Mouse (Mus musculus) megakaryocyte, embryonic 14.5 days (primary cell): ENCODE data around the gene Specc1. TPM values are rescaled to one million over a fixed set of nuclear protein-coding genes. Genes with fewer than 3 reads are reported as not detected.
A peak's percentile ranks its signal among the peaks of the same experiment; 100 is the strongest.

Experiments
- H3K27me3 ChIP-seq: replicated peaks from 2 replicates; pipeline ENCODE3; 2012; ENCODE audit warnings: inconsistent platforms
- H3K36me3 ChIP-seq: replicated peaks from 2 replicates; pipeline ENCODE3; 2012; ENCODE audit warnings: low read length, inconsistent platforms, mixed read lengths
- H3K4me1 ChIP-seq: 2 replicates; pipeline ENCODE4 v1.6.1; 2012; ENCODE audit warnings: inconsistent platforms
- H3K4me3 ChIP-seq: replicated peaks from 2 replicates; pipeline ENCODE3; 2012; ENCODE audit warnings: moderate library complexity, mild to moderate bottlenecking, inconsistent platforms
- H3K9me3 ChIP-seq: 2 replicates; pipeline ENCODE4 v1.6.1; 2012; ENCODE audit warnings: inconsistent platforms
- FLI1 ChIP-seq: IDR thresholded peaks from 2 replicates; pipeline ENCODE4 v1.6.1; 2012; ENCODE audit warnings: low read length, inconsistent platforms, mixed read lengths
- GATA1 ChIP-seq: IDR thresholded peaks from 3 replicates; pipeline ENCODE4 v1.6.1; 2012; ENCODE audit warnings: mixed read lengths, low read length, inconsistent platforms, borderline replicate concordance
- polyA plus RNA-seq: library from polyadenylated mRNA; stranded (reverse); fragments of >175 nt; gene quantifications from 2 replicates; pipeline ENCODE4 v1.2.3, GENCODE M21; 2012; ENCODE audit warnings: low replicate concordance; ENCODE audit not compliant: insufficient read depth

Specc1 gene
- polyA plus RNA-seq, 1 experiment = 7.1 TPM

GRCm38 (mm10) chr11:62065655-62066054, 109.1 kb downstream of the Specc1 start:
- peak overlapping the region; percentile 51 for H3K4me3 ChIP-seq
- peaks cover 65% of the 10 kb centered on the region for H3K36me3 ChIP-seq
- H3K27me3 ChIP-seq = no peaks in the 10 kb centered on the region
- TF ChIP-seq GATA1 (no peak), FLI1 (no peak)
- H3K9me3 ChIP-seq = no peaks in the 10 kb centered on the region
- H3K4me1 ChIP-seq = peaks cover 73% of the 10 kb centered on the region

- Histone ChIP-seq H3K4me3 (no peak overlapping the region), H3K9me3 (no peaks in the 10 kb centered on the region), H3K4me1 (peaks cover 52% of the 10 kb centered on the region), H3K27me3 (no peaks in the 10 kb centered on the region), H3K36me3 (peaks cover 67% of the 10 kb centered on the region)
- TF ChIP-seq GATA1 (no peak), FLI1 (no peak)
These were observed 113.0 kb downstream of the Specc1 start for GRCm38 (mm10) chr11:62069554-62069953.

- no peaks in the 10 kb centered on the region for H3K9me3 ChIP-seq
- peaks cover 52% of the 10 kb centered on the region for H3K4me1 ChIP-seq
- TF ChIP-seq GATA1 = no peak
- no peak for TF ChIP-seq FLI1
- no peak overlapping the region for H3K4me3 ChIP-seq
- H3K27me3 ChIP-seq = no peaks in the 10 kb centered on the region
- H3K36me3 ChIP-seq = peaks cover 68% of the 10 kb centered on the region
These were observed 113.6 kb downstream of the Specc1 start for GRCm38 (mm10) chr11:62070206-62070605.

GRCm38 (mm10) chr11:62072406-62072805, 115.8 kb downstream of the Specc1 start:
- H3K27me3 ChIP-seq = no peaks in the 10 kb centered on the region
- TF ChIP-seq FLI1 = no peak
- no peak for TF ChIP-seq GATA1
- no peak overlapping the region for H3K4me3 ChIP-seq
- H3K36me3 ChIP-seq = peaks cover 68% of the 10 kb centered on the region
- no peaks in the 10 kb centered on the region for H3K9me3 ChIP-seq
- peaks cover 50% of the 10 kb centered on the region for H3K4me1 ChIP-seq

GRCm38 (mm10) chr11:62073575-62074140, 117.1 kb downstream of the Specc1 start:
- Histone ChIP-seq H3K36me3 (peaks cover 66% of the 10 kb centered on the region), H3K4me1 (peaks cover 56% of the 10 kb centered on the region), H3K27me3 (no peaks in the 10 kb centered on the region), H3K9me3 (no peaks in the 10 kb centered on the region), H3K4me3 (no peak overlapping the region)
- TF ChIP-seq GATA1 (no peak), FLI1 (no peak)

- Histone ChIP-seq H3K4me3 (no peak overlapping the region), H3K9me3 (no peaks in the 10 kb centered on the region), H3K4me1 (peaks cover 55% of the 10 kb centered on the region), H3K27me3 (no peaks in the 10 kb centered on the region), H3K36me3 (peaks cover 62% of the 10 kb centered on the region)
- TF ChIP-seq GATA1 (no peak), FLI1 (no peak)
These were observed 118.0 kb downstream of the Specc1 start for GRCm38 (mm10) chr11:62074578-62074977.

- no peaks in the 10 kb centered on the region for H3K27me3 ChIP-seq
- no peaks in the 10 kb centered on the region for H3K9me3 ChIP-seq
- no peak overlapping the region for H3K4me3 ChIP-seq
- TF ChIP-seq GATA1 (no peak), FLI1 (no peak)
- peaks cover 58% of the 10 kb centered on the region for H3K4me1 ChIP-seq
- H3K36me3 ChIP-seq = peaks cover 61% of the 10 kb centered on the region
These were observed 118.5 kb downstream of the Specc1 start for GRCm38 (mm10) chr11:62075071-62075470.

- Histone ChIP-seq H3K4me1 (peaks cover 63% of the 10 kb centered on the region), H3K4me3 (no peak overlapping the region), H3K36me3 (peaks cover 59% of the 10 kb centered on the region), H3K9me3 (no peaks in the 10 kb centered on the region), H3K27me3 (no peaks in the 10 kb centered on the region)
- TF ChIP-seq FLI1 = no peak
- no peak for TF ChIP-seq GATA1
These were observed 119.0 kb downstream of the Specc1 start for GRCm38 (mm10) chr11:62075551-62075950.

- TF ChIP-seq GATA1 = no peak
- H3K36me3 ChIP-seq = peaks cover 50% of the 10 kb centered on the region
These were observed 120.0 kb downstream of the Specc1 start for GRCm38 (mm10) chr11:62076345-62077156.

GRCm38 (mm10) chr11:62077157-62077865, 120.7 kb downstream of the Specc1 start:
- Histone ChIP-seq H3K4me3 (peak overlapping the region; percentile 93), H3K36me3 (peaks cover 46% of the 10 kb centered on the region), H3K27me3 (no peaks in the 10 kb centered on the region), H3K9me3 (no peaks in the 10 kb centered on the region), H3K4me1 (peaks cover 73% of the 10 kb centered on the region)
- TF ChIP-seq FLI1 (no peak), GATA1 (no peak)

More at GRCm38 (mm10) chr11:62076345-62077156, 120.0 kb downstream of the Specc1 start:
- Histone ChIP-seq H3K9me3 (no peaks in the 10 kb centered on the region), H3K4me3 (peak overlapping the region; percentile 93), H3K4me1 (peaks cover 69% of the 10 kb centered on the region), H3K27me3 (no peaks in the 10 kb centered on the region)
